Mouse (Mus musculus) E14TG2a.4 (cell line): ENCODE measurements around the gene Arl14.

Source experiments
- CTCF ChIP-seq: conservative IDR thresholded peaks from 2 replicates; pipeline ENCODE4 v1.5.1; 2014; ENCODE audit warnings: low read length
- NANOG ChIP-seq: IDR thresholded peaks from 2 replicates; pipeline ENCODE4 v1.6.1; 2014; ENCODE audit warnings: borderline replicate concordance, low read length, mixed read lengths
- POU5F1 ChIP-seq: IDR thresholded peaks from 2 replicates; pipeline ENCODE4 v1.6.1; 2014; ENCODE audit warnings: low read length, borderline replicate concordance

DNA sequence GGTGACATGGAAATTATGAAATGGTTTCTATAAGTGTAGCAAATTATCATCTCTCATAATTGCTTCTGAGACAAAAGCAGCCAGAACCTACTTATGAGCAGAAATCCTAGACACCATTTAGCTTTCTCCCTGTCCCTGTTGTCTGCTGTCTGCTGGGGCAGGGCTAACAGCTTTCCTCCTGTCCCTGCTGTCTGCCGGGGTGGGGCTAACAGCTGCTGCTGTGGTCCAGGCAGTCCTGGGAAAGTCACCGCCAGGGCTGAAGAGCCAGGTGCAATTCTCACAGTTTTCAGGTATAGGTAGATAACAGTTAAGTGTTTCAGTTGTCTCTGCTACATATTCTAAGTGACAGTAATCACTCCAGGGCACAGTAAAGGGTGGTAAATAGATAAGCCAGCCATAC, 4.3 kb downstream of the Arl14 start:
- TF ChIP-seq CTCF (no peak), POU5F1 (no peak), NANOG (no peak)
